Mouse (Mus musculus) T-helper 17 cell (primary cell): ENCODE measurements at regions not wholly inside any gene's neighbourhood (a gene's known extent, or its start where the extent isn't known, plus 50 kb on each side); places are given as distances from the start of the nearest gene placed in this dataset.

Experiments
- in situ Hi-C, 2 experiments: fragments of 300-600 bp; cut with MboI, MseI; formaldehyde crosslinking; loops; 1 replicate in 1 of 2; 2 replicates in 1 of 2; pipeline ENCODE4 v1.15.1; 2025; ENCODE audit warnings: high pct_unique_total_duplicates in 2 of 2

GRCm38 (mm10) chr8:127965341-127965740, 393.1 kb upstream of the Nrp1 start:
- in situ Hi-C loops = no loop called here

GRCm38 (mm10) chr8:127968026-127968425, 390.4 kb upstream of the Nrp1 start:
- in situ Hi-C loops = no loop called here

DNA sequence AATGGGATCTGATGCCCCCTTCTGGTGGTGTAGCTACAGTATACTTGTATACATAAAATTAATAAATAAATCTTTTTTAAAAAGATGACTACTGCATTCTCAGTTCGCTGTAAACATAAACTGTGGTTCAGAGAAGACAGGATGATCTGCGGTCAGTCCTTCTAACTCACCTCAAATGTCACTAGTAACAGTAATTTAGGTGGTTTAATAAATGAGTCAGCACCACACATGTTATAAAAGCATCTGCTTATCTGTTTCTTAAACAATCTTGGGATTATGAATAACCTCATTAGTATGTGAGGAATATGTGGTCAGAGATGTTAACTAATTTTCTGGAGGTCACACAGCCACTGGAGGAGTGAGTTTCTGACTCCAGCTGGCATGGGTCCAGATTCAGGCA, 385.2 kb upstream of the Nrp1 start:
- in situ Hi-C loops = no loop called here

- in situ Hi-C loops = no loop called here
Measured at GRCm38 (mm10) chr8:127977746-127978145, 380.7 kb upstream of the Nrp1 start.

- in situ Hi-C loops = no loop called here
Measured at GRCm38 (mm10) chr8:127979180-127980030, 379.0 kb upstream of the Nrp1 start.

GRCm38 (mm10) chr8:127982165-127982564, 376.2 kb upstream of the Nrp1 start:
- in situ Hi-C loops = no loop called here

DNA sequence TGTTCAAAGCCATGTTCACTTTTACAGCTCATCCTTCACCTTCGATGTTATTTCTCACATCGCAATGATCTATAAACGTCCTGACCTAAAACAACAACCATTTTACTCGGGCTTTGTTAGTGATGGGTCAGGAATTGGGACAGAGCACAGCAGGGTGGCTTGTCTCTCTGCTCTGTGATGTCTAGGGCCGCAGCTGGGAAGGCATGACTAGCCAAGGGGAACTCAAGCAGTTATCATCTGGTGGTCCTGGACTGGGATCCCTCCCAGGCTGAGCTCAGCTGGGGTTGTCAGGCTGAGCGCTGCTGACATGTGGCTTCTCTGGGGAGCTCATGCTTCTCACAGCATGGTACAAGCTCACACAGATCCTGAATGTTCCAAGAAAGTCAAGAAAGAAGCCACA, 372.8 kb upstream of the Nrp1 start:
- in situ Hi-C loops = no loop called here

DNA sequence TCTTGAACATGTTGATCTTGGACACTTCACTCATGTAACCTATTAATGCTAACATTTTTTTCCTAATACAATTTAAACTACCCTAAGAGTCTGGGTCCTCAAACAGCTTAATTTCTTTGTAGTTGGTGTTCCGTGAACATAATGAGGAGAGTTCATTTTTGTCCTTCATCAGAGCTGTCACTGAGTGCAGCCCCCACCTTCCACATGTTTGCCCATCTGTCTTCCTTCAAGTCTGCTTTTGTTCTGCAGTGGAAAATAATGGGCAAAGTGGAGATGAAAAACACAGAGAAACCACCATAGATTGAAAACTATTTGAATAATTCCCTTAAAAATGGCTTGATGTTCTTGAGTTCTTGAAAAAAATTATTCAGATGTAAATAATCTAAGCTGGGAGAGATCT, 369.5 kb upstream of the Nrp1 start:
- in situ Hi-C loops = no loop called here

DNA sequence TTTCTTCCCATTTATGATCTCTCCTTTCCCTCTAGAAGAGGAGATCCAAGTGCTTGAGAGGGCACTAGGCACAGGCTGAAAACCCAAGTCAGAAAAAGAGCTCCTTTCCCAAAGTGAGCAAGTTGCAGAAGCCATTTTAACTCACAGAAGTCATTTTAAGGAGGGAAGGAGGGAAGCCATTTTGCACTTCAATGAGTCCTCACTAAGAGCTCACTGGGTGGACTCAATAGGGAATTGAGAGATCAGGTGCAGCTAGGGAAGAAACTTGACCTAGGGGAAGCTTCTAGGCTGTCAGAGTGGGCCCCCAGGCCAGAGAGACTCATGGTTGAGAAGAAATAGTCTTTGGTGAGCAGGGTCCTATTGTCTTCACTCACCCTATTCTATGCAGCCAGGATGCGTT, 363.5 kb upstream of the Nrp1 start:
- in situ Hi-C loops = no loop called here

- in situ Hi-C loops = no loop called here
Measured at GRCm38 (mm10) chr8:127995490-127995889, 362.9 kb upstream of the Nrp1 start.

DNA sequence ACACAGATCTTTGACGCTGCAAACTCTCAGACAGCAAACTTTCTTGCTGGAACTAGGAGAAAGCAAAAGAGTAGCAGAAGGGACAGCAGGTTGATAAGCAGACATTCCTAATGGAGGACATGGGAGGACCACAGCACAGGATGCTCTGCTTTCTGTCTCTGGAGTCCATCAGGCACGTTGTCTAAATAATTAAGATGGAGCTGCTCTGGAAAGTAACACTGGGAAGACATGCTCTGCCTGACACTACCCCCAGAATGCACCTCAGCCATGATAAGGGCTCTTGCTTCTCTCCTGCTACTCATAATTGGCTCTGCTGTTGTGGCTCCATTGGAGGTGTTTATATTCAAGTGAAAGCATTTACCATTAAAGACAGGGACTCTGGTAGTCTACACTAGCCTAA, 356.0 kb upstream of the Nrp1 start:
- in situ Hi-C loops = no loop called here

DNA sequence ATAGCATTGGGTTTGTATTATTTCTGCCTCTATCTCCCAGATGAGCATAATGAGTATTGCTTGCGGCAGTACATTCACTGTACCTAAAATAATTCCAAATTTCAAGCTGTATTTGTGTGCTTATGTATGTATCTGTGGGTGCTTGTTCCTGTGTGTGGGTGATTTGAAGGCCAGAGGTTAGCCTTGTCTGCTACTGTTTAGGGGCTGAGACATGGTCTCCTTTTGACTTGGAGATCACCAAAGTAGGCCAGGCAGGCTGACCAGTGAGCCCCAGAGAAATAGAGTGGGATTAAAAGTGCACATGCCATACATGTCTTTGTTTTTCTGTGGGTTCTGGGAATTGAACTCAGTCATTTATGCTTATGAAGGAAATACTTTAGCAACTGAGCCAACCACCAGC, 355.6 kb upstream of the Nrp1 start:
- in situ Hi-C loops = no loop called here

GRCm38 (mm10) chr8:128003385-128003784, 355.0 kb upstream of the Nrp1 start:
- in situ Hi-C loops = no loop called here

DNA sequence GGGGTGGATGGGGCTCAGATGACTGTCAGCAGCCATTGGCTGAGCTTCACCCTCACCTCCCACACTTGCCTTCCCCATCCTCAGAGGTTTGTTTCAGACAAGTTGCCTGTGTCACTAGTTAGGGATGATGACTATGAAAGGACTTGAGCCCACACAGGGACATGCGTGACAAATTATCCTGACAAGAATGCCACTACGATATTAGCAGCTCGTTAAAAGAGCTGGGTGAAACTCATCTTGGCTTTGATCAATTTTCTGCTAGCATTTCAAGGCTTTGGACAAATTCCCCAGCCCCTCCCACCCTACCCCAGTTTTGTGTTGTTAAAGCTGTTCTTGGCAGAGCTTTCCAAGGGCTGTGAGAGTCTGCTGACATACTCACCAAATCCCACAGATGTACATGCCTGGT, 354.5 kb upstream of the Nrp1 start:
- in situ Hi-C loops = no loop called here

DNA sequence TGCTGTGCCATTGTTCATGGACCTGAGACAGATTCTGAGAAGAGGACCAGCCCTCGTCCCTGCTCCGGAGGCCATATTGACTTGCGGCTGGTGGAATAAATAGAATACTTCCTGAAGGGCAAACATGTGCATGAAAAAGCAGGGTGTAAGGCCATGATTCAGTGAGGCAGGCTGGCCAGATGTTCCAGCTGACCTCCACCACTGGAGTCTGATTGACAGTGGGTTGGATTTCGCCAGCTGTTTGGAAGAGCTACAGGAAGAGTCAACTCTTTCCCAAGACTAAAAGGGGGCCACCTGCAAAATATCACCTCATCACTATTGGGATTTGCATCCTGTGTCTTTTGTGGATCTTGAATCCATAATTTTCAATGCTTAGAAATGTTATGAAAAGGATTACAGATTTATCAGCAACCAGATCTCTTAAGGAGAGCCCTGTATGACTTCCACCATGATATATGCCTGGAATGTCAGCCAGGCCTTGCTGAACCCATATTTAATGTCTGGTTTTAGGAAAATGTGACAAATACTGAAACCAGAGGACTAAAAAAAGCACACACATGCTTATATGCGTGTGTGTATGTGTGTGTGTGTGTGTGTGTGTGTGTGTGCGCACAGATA, 348.9 kb upstream of the Nrp1 start:
- in situ Hi-C loops = no loop called here

DNA sequence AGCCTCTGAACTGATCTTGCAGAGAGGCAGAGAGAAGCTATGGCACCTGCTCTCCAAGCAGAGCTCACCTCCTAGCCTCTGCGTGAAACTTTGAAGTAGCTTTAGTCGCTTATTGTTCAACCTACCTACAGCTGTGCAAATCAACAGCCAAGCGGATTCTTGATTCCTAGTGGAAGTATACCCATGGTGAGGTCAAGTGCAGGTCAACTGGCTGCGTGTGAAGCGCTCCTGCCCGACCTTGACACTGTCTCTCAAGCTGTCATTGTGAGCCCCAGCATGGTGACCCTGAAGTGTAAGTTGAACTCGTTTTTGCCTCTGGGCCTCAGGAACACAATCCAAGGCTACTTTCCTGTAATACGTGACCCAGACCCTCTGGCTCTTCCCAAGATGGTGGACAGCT, 341.2 kb upstream of the Nrp1 start:
- in situ Hi-C loops = no loop called here

DNA sequence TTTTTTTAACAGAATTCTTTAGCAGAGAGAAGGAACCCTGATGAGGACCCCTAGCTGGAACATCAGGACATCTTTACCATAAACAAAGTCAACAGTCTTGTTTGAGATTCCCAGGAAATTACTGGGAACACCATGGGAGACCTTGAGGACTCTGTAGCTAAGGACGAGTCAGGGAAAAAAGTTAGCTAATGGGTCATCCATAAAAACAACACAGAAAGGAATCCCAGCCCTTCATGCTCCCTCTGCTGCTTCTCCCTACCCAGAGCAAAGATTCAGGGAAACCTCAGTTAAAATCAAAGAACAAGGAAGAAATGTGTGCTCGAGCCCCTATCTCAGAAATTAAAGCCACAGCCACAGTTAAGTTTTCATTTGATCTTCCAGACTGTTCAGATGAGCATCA, 334.7 kb upstream of the Nrp1 start:
- in situ Hi-C loops = no loop called here

- in situ Hi-C loops = no loop called here
Measured at GRCm38 (mm10) chr8:128024774-128025222, 333.6 kb upstream of the Nrp1 start.

DNA sequence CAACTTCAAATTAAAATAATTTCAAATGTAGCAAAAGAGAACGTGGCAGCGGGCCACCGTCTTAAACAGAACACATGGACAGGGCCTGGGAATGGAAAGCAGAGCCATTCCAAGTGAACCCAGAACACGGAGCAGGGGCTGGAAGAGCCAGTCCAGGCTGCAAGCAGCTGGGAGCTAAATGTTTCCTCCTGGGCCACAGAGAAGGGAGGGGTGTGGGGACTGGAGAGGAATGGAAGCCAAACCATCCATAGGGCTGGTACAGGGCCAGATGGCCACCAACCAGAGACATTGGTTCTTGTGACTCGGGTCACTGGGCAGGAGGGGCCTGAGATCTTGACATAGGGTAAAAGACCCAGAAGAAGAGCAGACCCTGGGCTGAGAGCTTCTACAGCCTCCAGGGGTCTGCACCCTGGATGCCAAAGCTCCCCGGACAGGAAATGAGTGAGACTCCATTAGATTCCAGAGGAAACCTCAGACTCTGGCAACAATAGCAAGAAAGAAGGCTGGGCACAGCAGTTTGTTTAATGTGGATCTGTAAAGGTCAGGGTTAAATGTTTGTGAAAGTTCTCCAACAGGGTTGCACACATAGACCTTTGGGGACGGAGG, 333.1 kb upstream of the Nrp1 start:
- in situ Hi-C loops = no loop called here

DNA sequence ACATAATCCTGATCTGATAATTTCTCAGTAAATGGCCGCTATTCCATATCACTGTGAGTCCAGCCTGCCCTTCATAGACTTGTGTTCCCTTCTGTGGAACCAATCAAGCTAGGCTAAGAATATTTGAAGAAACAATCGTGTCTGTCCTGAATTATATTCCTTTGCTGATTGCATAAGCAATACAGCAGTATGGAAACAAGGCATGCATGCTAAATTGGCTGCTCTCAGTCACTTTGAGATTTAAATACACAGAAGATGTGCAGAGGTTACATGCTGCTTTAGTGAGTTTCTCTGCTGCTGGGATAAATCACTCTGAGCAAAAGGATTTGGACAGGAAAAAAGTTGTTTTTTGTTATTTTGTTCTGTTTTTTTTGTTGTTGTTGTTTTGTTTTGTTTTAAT, 331.4 kb upstream of the Nrp1 start:
- in situ Hi-C loops = no loop called here

- in situ Hi-C loops = no loop called here
Measured at GRCm38 (mm10) chr8:128030335-128031280, 327.8 kb upstream of the Nrp1 start.

- in situ Hi-C loops = no loop called here
Measured at GRCm38 (mm10) chr8:128034127-128034526, 324.3 kb upstream of the Nrp1 start.
